Mouse (Mus musculus) intestine, postnatal 0 days (tissue): Measurements from ENCODE around the gene Zhx3. TPM values are rescaled to one million over a fixed set of nuclear protein-coding genes. Genes with fewer than 3 reads are reported as not detected.

Source experiments
- ATAC-seq: fragments of 200-750 bp; cut with Nextera tagmentation; 2 replicates; pipeline ENCODE4 v1.8.0; 2017; ENCODE audit warnings: mild to moderate bottlenecking, moderate TSS enrichment, moderate library complexity
- H3K27ac ChIP-seq: fragments of 300-500 bp; sonication (generic); 2 replicates; pipeline ENCODE4 v1.5.1; 2014; ENCODE audit warnings: mild to moderate bottlenecking, low read depth, low read length, moderate library complexity
- H3K27me3 ChIP-seq: fragments of 300-500 bp; sonication (generic); replicated peaks from 2 replicates; pipeline ENCODE4 v1.6.1; 2014; ENCODE audit warnings: low read length, mixed read lengths; ENCODE audit not compliant: control insufficient read depth, insufficient read depth
- H3K36me3 ChIP-seq: fragments of 300-500 bp; sonication (generic); 2 replicates; pipeline ENCODE4 v1.6.1; 2014; ENCODE audit warnings: mild to moderate bottlenecking, moderate library complexity; ENCODE audit not compliant: control insufficient read depth, insufficient read depth
- H3K4me1 ChIP-seq: fragments of 300-500 bp; sonication (generic); replicated peaks from 2 replicates; pipeline ENCODE4 v1.6.1; 2014; ENCODE audit warnings: antibody characterized with exemption, low read length, mixed read lengths; ENCODE audit not compliant: control insufficient read depth, insufficient read depth
- H3K4me2 ChIP-seq: fragments of 300-500 bp; sonication (generic); replicated peaks from 2 replicates; pipeline ENCODE4 v1.6.1; 2014; ENCODE audit warnings: low read depth, mild to moderate bottlenecking, moderate library complexity
- H3K4me3 ChIP-seq: fragments of 300-500 bp; sonication (generic); 2 replicates; pipeline ENCODE4 v1.5.1; 2014; ENCODE audit warnings: low read depth, low read length
- H3K9ac ChIP-seq: fragments of 300-500 bp; sonication (generic); 2 replicates; pipeline ENCODE4 v1.6.1; 2014; ENCODE audit warnings: mild to moderate bottlenecking, low read depth, low read length
- H3K9me3 ChIP-seq: fragments of 300-500 bp; sonication (generic); 2 replicates; pipeline ENCODE4 v1.6.1; 2016; ENCODE audit warnings: mixed run types; ENCODE audit not compliant: control insufficient read depth
- CTCF ChIP-seq: sonication (generic); IDR thresholded peaks from 2 replicates; pipeline ENCODE4 v1.5.1; 2016; ENCODE audit warnings: low read depth, mild to moderate bottlenecking, control low read depth, antibody characterized with exemption, moderate library complexity
- WGBS: fragments of 180-500 bp; shearing (Covaris S2); extraction: QIAGEN DNeasy Blood & Tissue Kit; methylation state at CpG from one replicate; pipeline ENCODE4 v1.1.7; 2014; 5-methylcytosine and 5-hydroxymethylcytosine counted together
- polyA plus RNA-seq: library from polyadenylated mRNA; unstranded; fragments of >200 nt; fragmentation: Nextera tagmentation; extraction: Ambion mirVana; gene quantifications from 2 replicates; pipeline ENCODE4 v1.2.1, GENCODE M21; 2015

Gene Zhx3
- polyA plus RNA-seq, 1 experiment from 2014 or later = 3.5 TPM

DNA sequence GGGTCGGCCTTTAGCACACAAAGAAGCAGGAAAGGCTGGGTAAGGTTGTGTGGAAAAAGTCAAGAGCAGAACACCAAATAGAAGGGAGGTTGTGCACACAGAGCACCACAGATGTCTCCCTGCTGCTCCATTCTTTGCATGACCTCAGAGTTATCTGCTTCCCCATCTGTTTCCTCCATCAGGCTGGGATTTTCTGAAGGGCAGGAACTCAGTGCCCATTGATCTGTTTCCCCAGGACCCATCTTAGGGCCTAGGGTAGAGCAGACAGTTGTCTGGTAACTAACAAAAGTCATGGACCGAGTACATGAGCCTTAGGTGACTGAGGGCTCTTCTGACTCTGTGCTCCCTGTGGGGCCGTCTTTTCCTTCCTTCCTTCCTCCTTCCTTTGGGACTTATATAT, 131.2 kb downstream of the Zhx3 start:
- H3K4me2 ChIP-seq = no peak overlapping the region
- peaks cover 15% of the 10 kb centered on the region; the same call in 1 of the 2 replicates for H3K36me3 ChIP-seq
- WGBS = 74% methylated on average over 3 of the region's 3 CpGs
- H3K9me3 ChIP-seq = no peaks in the 10 kb centered on the region
- H3K9ac ChIP-seq = no peak overlapping the region
- no peak for TF ChIP-seq CTCF
- H3K27me3 ChIP-seq = no peaks in the 10 kb centered on the region
- no peak overlapping the region for H3K4me3 ChIP-seq
- ATAC-seq = no peak; the same call in 1 of the 2 replicates
- peaks cover 3% of the 10 kb centered on the region; the same call in 1 of the 2 replicates for H3K4me1 ChIP-seq
- peak overlapping the region; percentile 35; the same call in 1 of the 2 replicates for H3K27ac ChIP-seq

DNA sequence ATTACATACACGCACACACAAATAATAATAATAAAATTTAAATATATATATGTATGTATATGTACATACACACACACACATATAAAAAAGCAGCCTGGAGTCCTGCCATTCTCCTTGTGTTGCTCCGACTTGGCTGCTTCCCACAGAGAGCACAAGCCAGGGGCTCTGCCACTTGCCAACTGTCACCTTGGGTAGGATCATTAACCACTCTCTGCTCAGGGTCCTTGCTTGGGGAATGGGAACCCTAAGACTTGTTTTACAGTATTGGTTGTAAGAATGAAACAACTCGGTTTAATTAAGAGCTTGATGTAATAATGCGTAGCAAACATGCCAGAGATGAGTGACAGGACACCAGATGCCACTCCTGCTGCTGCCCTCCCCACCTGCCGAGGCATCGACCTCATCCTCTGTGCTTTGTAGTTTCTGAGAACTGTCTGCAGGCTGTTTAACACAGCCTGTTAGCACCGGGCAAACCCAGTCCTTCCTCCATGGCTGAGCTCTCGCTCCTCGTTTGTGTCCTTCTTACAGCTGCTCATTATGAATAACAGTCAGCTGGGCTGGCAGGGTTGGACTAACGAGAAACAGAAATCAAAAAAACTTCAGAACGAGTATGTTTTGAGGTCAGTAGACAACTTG, 132.2 kb downstream of the Zhx3 start:
- 61% methylated on average over 11 of the region's 11 CpGs for WGBS
- 0 out of 2 replicates have a peak overlapping the region, but pooled peaks have one; percentile 1 for H3K27ac ChIP-seq
- H3K36me3 ChIP-seq = 0 out of 2 replicates have a peak, but pooled peaks cover 10% of the 10 kb centered on the region
- no peak for TF ChIP-seq CTCF
- H3K9ac ChIP-seq = no peak overlapping the region
- no peak overlapping the region for H3K4me2 ChIP-seq
- no peak for ATAC-seq
- no peak overlapping the region for H3K4me3 ChIP-seq
- peaks cover 4% of the 10 kb centered on the region; the same call in 1 of the 2 replicates for H3K4me1 ChIP-seq
- no peaks in the 10 kb centered on the region for H3K27me3 ChIP-seq
- H3K9me3 ChIP-seq = no peaks in the 10 kb centered on the region

DNA sequence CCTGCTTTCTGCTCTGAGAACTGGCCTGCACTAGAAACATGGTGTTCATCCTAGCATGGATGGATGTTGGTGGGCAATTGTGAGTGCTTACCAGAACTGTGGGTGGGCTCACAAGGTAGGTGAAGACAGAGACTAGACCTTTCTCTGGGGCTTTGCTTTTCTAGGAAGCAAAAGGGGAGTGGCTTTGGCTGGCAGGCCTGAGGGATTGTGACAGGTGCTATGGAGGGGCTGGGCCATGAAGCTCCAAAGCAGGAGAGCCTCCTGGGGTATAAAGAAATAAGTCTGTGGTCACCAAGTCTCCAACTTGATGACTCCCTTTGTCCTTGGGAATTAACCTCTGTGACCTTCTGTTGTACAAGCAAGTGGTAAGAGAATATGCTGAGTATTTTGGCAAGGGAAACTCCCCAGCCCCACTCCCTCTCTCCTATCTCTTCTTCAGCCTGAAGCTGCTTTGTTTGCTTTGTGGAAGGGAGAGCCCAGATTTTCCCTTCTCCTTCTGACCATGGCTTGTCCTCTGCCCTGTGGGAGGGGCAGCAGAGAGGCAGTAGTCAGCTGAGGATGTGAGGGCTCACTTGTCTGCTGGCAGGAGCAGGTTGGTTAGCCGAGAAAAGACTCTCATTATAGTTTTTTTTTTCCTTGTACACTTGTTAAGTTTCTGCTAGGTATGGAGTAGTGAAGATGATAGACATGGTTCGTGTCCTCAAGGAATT, 133.0 kb downstream of the Zhx3 start:
- no peak for ATAC-seq

DNA sequence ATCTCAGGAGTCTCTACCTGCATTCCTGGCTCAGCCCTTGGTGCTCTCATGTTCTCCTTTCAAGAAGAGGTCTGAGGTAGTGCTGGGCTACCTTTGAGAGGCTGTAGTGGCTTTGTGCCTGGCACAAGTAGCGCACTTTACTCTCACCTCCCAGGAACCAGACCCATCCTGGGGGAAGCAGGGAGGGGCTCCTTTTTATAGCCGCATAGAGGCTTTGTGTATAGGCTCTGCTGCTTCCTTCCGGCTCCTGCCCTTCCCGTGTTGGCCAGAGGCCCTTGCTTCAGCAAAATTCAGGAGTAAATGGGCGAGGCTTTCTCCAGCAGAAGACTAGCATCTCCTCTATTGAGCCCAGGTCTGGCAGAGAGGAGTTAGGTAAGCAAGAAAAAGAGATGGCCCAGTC, 134.4 kb downstream of the Zhx3 start:
- no peak overlapping the region for H3K4me2 ChIP-seq
- 0 out of 2 replicates have a peak, but pooled peaks cover 13% of the 10 kb centered on the region for H3K36me3 ChIP-seq
- no peak overlapping the region for H3K4me3 ChIP-seq
- no peak overlapping the region for H3K9ac ChIP-seq
- ATAC-seq = peak; percentile 32; the same call in 1 of the 2 replicates
- H3K27ac ChIP-seq = no peak overlapping the region
- H3K4me1 ChIP-seq = peaks cover 8% of the 10 kb centered on the region; the same call in 1 of the 2 replicates
- no peaks in the 10 kb centered on the region for H3K9me3 ChIP-seq
- no peak for TF ChIP-seq CTCF
- 31% methylated on average over 5 of the region's 5 CpGs for WGBS
- H3K27me3 ChIP-seq = no peaks in the 10 kb centered on the region

More for the DNA sequence above, 133.0 kb downstream of the Zhx3 start:
- H3K36me3 ChIP-seq = 0 out of 2 replicates have a peak, but pooled peaks cover 13% of the 10 kb centered on the region
- WGBS = 35% methylated on average over 2 of the region's 2 CpGs
- H3K9ac ChIP-seq = no peak overlapping the region
- H3K4me2 ChIP-seq = no peak overlapping the region
- H3K27ac ChIP-seq = 0 out of 2 replicates have a peak overlapping the region, but pooled peaks have one; percentile 1
- H3K4me3 ChIP-seq = no peak overlapping the region
- peaks cover 4% of the 10 kb centered on the region; the same call in 1 of the 2 replicates for H3K4me1 ChIP-seq
- no peak for TF ChIP-seq CTCF
- no peaks in the 10 kb centered on the region for H3K27me3 ChIP-seq
- no peaks in the 10 kb centered on the region for H3K9me3 ChIP-seq

DNA sequence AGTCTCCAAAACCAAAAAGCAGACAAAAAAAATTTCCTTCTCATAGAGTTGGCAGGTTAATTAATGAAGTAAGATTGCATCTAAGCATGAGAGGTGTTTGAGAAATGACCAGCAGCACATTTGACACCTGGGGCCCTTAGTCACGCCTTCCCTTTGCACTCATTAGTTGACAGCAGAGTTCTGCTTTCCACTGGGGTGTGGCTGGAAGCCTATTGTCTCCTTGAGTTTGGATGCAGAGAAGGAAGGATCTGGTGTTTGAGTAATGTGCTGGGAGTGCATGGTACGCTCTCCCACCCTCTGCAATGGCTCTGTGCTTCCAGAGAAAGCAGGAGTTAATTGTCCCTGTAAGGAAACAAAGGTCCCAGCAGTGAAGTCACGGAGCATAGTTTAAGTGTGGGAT, 136.3 kb downstream of the Zhx3 start:
- no peak overlapping the region for H3K9ac ChIP-seq
- H3K27ac ChIP-seq = no peak overlapping the region
- H3K9me3 ChIP-seq = no peaks in the 10 kb centered on the region
- WGBS = 70% methylated on average over 3 of the region's 3 CpGs
- no peak overlapping the region for H3K4me2 ChIP-seq
- 0 out of 2 replicates have a peak, but pooled peaks cover 13% of the 10 kb centered on the region for H3K36me3 ChIP-seq
- H3K4me1 ChIP-seq = peaks cover 8% of the 10 kb centered on the region; the same call in 1 of the 2 replicates
- TF ChIP-seq CTCF = no peak
- H3K27me3 ChIP-seq = no peaks in the 10 kb centered on the region
- no peak overlapping the region for H3K4me3 ChIP-seq
- ATAC-seq = no peak

DNA sequence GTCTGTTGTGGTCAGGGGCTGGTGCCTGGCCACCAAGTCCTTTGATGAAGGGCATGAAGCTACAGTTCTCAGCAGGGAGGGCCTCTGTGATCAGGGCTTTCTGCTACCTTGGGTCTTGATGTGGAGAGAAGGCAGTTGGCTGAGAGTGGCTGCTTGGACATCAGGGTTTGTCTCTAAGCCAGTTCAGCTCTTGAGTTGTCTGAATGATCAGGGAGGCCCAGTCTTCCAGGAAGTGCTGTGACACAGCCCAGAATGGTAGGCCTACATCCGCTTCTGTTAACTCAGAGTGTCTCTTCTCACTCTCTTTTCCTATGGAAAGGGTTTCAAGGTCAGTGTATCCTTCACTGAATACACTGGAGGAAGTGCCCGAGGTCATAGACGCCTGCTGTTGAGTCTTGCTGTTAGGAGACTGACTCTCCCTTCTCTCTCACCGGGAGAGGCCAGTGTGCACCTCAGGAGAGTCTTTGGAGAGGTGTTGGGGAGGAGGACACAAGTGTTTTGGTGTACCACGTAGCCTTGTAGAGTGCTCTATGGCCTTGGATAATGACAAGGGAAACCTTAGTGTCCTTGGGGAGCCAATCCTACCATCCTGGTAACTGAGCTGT, 137.0 kb downstream of the Zhx3 start:
- TF ChIP-seq CTCF = no peak
- no peak for ATAC-seq
- Histone ChIP-seq H3K27me3 (no peaks in the 10 kb centered on the region), H3K27ac (peak overlapping the region; percentile 15; the same call in 1 of the 2 replicates), H3K4me1 (peaks cover 9% of the 10 kb centered on the region), H3K4me2 (no peak overlapping the region; the same call in 1 of the 2 replicates), H3K4me3 (no peak overlapping the region), H3K36me3 (0 out of 2 replicates have a peak, but pooled peaks cover 13% of the 10 kb centered on the region), H3K9ac (no peak overlapping the region), H3K9me3 (no peaks in the 10 kb centered on the region)
- WGBS = 80% methylated on average over 5 of the region's 5 CpGs
